Mouse (Mus musculus) cerebellum, postnatal 14 days (tissue): ENCODE measurements around the gene Erp44.

ENCODE experiments used
- DNase-seq, 2 experiments: peaks; one replicate each; pipeline ENCODE4 v3.0.0; 2021; ENCODE audit warnings: mixed read lengths in 2 of 2

Gene Erp44

DNA sequence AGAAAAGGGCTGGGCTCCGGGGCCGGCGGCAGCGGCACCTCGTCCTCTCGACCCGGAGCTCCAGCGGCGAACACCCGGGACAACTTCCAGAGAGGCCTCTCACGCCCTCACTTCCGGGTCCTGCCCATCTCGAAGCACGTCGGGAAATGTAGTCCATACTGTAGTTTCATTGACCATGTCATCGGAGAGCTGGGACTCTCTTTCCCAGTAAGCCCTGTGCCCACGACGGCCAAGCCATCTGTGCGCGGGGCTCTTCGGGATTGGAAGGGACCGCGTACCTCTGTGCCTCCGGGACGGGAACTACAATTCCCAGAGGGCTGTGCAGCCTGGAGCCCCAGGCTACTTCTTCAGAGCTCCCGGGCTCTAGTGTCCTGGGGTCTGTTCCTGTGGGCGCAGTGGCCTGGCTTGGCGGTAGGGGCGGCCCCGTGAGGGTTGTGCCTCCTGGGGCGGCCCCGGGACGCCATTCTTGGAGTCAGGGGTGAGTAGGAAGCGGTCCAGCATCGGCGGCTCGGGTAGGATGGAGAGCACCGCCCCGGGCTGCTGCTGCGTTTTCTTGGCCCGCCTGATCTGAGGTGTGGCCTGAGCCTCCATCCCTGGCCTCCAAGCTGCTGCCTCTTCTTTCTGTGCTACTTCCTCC lies at the start of gene Erp44, which contains the start of gene Invs:
TSS of gene Erp44 (minus strand) at position 61 of the 637 bp plus-strand sequence.
TSS of gene Invs (plus strand) at position 263 of the 637 bp plus-strand sequence.
- peak; percentile 93 to 95 for DNase-seq

- DNase-seq, result no peak
Measured at GRCm38 (mm10) chr4:48328042-48328441, 48.7 kb upstream of the Erp44 start.

DNA sequence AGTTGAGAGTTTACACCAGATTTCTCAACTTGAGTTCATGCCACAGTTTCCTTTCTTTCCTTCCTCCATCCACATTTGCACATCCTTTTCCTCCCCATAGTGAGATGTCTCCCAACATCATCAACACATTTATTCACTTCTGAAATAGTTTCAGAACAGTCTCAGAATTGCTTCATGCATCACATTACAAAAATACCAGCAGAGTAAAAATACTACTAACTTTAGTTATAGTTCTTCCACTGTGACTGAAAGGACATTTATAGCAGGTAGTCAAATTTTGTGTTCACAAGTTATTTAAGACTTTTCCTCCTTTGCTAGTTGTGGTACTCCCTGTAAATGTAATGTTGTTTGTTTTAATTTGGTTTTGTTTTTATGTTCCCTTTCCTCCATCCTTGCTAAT lies 47.8 kb upstream of the Erp44 start:
- no peak for DNase-seq

DNA sequence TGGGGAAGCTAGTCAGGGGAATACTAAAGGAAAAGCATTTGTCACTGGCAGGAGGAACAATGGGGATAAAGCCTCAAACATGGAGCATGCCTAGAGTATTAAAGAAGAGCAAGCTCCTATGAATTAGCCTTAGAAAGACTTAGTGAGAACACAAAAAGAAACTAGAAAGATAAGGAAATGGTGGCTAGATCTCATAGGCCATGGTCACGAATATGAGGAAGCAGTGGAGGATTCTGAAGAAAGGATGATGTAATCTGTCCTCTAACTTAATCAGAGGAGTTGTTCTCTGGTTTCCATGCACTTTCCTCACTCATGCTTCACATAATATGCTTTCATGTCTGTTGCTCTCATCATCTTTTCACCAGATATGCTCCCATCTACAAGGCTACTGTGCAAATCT lies 42.7 kb upstream of the Erp44 start:
- DNase-seq, result no peak

DNA sequence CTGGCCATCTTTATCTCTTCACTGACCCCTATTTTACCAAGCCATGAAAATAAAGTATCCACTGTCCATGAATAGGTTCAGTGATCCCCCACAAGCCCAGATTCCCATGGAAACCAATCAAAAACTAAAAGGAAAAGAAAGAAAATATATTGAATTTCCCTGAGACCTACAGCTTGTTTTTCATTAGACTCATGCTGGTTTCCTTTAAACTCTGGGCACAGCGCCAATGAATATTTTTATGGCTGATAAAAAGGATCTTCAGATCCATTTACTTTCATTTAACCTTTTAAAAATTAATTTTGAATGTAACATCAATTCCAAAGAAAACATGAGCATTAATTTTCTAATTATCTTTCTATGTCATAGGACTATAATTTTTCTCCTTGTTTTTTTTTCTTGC lies 41.9 kb upstream of the Erp44 start:
- peak; percentile 7 for DNase-seq

DNA sequence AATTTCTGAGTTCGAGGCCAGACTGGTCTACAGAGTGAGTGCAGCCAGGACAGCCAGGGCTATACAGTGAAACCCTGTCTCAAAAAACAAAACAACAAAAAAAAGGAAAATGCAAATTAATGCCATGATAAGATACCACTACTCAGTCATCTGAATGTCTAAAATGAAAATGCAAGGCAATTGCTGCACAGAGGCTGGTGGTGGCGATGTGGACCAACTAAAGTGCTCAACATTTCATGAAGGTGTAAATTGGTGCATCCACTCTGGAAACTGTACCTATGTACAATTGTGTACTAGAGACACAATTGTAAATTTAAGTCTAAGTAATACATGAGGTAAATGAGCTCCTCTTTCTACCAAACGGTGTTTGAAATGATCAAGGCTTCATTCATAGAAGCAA lies 36.7 kb upstream of the Erp44 start:
- DNase-seq, result no peak

DNA sequence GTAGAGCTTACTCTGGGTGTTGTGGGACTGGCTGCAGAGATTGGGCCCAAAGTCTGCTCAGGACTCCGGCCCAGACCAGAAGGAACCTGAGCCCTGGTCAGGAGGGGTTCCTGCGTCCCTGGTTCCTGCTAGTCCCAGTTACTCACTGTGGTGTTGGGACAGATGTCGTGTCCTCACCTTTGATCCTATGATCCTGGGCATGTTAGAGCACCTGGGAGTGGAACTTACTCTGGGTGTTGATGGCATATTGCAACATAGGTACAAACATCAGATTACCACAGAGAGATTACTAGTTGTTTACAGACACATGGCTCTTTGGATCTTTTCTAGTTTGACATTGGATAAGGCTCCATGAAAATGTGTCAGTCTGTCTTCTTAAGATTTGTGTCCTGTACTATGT lies 35.5 kb upstream of the Erp44 start:
- no peak for DNase-seq

DNA sequence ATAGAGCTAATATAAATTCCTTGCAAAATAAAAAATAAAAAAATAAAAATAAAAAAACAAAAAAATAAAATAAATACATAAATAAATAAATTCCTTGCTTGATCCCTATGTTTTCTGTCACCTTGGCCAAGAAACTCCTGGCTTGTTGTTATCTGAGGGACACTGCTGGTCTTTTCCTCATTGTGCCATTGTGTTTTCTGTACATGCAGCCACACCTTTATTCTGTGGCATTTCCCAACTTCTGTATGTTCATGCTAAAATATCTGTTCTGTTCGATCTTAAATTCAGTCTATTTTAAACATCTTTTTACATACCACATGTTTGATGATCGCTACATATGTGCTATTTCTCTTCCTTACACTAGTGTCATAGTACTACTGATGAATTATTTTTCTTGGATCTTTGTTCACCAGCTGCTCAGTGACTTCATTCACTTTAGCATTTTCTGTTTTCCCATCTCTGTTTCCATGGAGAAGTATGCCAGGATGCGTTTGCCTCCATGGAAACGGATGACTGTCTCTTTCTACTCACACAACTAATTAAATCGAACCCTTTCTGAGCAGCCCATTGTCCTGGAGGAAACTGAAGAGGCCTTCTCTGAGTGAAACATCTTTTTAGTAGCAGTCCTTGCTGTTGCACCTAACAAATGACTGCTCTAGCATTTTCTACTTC lies 7.9 kb upstream of the Erp44 start:
- no peak for DNase-seq

GRCm38 (mm10) chr4:48281121-48281520 lies 1.8 kb upstream of the Erp44 start:
- no peak for DNase-seq

- no peak for DNase-seq
Measured at GRCm38 (mm10) chr4:48278757-48279497, 431 bp downstream of the Erp44 start.

DNA sequence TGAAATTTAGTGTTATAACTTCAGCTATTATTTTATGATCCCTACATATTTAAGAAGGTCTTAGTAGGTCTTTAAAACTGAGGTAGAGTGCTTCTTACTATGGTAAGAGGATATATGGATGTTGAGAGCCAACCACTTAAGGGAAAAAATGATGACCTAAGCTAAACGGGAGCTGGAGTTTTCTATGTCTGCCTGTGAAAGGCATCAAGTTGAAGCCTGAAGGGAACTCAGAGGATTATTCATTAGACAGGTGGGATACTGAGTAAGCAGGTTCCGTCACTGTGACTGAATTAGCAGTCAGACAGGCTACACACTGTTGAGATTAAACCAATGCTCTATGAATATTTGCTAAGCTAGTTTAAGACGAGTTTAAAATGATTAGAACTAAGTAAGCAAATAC lies 2.3 kb downstream of the Erp44 start:
- no peak for DNase-seq

- peak; percentile 27 to 39 for DNase-seq
Measured at GRCm38 (mm10) chr4:48275736-48276135, 3.6 kb downstream of the Erp44 start.

GRCm38 (mm10) chr4:48273119-48273829 lies 6.1 kb downstream of the Erp44 start:
- DNase-seq, result no peak

- no peak for DNase-seq
Measured at GRCm38 (mm10) chr4:48271838-48272237, 7.5 kb downstream of the Erp44 start.

DNA sequence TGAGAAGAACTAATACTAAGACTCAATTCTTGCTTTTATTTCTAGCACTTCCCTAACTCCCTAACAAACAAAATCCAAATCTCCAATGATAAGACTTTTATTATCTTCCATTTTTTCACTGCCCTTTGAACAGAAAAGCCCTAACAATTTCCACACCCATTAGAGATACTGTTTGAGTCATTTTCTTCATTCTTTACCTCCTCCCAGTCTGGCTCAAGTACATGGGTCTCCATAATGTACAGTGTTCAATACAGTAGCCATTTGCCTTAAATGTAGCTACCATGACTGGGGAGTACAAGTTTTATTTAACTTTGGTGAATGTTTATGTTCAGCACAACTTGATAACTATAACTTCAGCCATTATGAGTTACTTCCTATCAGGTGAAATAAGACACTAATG lies 8.8 kb downstream of the Erp44 start:
- DNase-seq, result no peak

GRCm38 (mm10) chr4:48268127-48268526 lies 11.2 kb downstream of the Erp44 start:
- no peak for DNase-seq

GRCm38 (mm10) chr4:48267683-48268082 lies 11.7 kb downstream of the Erp44 start:
- no peak for DNase-seq

GRCm38 (mm10) chr4:48258045-48258444 lies 21.3 kb downstream of the Erp44 start:
- no peak for DNase-seq

GRCm38 (mm10) chr4:48253266-48253665 lies 26.1 kb downstream of the Erp44 start:
- DNase-seq, result no peak

DNA sequence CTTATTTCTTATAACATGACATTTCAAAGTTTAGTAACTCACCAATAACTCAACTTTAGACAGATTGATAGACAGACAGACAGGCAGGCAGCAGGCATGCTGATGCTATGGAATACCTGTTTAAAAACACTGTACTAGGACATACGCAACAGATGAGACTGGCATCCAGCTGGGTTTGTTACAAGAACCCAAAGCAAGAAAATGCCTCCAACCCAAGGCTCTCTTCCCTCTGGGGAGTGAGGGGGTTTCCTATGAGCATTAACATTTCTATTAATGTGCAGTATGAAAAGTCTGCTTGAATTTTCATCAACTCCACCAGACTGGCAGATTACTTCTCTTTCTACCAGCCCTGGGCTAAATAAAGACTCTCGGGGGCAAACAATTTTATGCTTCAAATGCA lies 35.1 kb downstream of the Erp44 start:
- no peak for DNase-seq

GRCm38 (mm10) chr4:48243737-48244136 lies 35.6 kb downstream of the Erp44 start:
- no peak for DNase-seq

- DNase-seq, result no peak
Measured at GRCm38 (mm10) chr4:48242482-48242881, 36.9 kb downstream of the Erp44 start.

DNA sequence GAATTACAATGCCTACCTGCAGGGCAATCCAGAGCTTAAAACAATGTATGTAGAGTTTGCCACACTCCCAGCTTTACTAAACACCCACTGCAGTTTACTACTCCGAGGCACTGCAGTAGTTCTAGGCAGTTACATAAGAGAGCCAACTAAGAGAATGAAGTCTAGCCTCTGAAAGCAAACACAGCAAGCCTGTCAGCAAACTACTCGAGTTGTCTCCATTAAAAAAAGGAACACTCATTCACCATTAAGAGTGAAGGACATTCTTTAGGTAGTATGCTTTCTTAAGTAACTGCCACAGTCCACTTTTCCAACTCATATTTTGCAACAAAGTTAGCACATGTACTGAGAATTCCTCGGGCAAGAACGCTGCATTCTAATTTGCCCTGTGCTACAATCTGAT lies 40.3 kb downstream of the Erp44 start:
- DNase-seq, result no peak
